Mouse (Mus musculus): ENCODE measurements around the gene Gpr137b.
"Not testable (repeated sequence)": the region's sequence is repeated elsewhere in the genome, so short reads cannot be mapped to it uniquely, and the experiment has no call there.

DNA sequence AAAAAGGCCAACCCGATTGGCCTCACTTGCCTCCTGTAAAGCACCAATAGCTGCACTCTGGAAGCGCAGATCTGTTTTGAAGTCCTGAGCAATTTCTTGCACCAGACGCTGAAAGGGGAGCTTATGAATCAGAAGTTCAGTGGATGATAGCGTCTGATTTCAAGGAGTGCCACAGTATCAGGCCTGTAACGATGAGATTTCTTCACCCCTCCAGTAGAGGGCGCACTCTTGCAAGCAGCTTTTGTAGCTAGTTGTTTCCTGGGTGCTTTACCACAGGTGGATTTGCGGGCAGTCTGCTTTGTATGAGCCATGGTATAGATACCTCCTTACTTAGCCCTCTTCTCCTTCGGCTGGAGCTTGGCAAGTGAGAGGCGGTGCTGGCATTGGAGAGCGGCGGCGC is 25.0 kb upstream of the Gpr137b start:
- not testable (repeated sequence) for TF ChIP-seq CTCF, POLR2A (IDR thresholded peaks at IDR 0.05; ENCODE audit: extremely low read depth, insufficient read depth, low read length)
